Mouse (Mus musculus): Measurements from ENCODE around the gene Nr2e1. TPM values are rescaled to one million over a fixed set of nuclear protein-coding genes. Genes with fewer than 3 reads are reported as not detected.

The Nr2e1 gene
- total RNA-seq, 2 experiments from 2014 or later, result not detected

- DNase-seq, result no peak
Measured at GRCm38 (mm10) chr10:42587961-42588750, 4.7 kb upstream of the Nr2e1 start.

GRCm38 (mm10) chr10:42585596-42586305 is 2.3 kb upstream of the Nr2e1 start:
- DNase-seq, result no peak

GRCm38 (mm10) chr10:42585156-42585555 is 1.7 kb upstream of the Nr2e1 start:
- no peak for DNase-seq

- DNase-seq, result no peak
Measured at GRCm38 (mm10) chr10:42584436-42584983, 1.1 kb upstream of the Nr2e1 start.

- DNase-seq, result no peak
Measured at GRCm38 (mm10) chr10:42583902-42584435, 537 bp upstream of the Nr2e1 start.

GRCm38 (mm10) chr10:42582566-42583110 is 794 bp downstream of the Nr2e1 start:
- DNase-seq, result no peak

- no peak for DNase-seq
Measured at GRCm38 (mm10) chr10:42581694-42582565, 1.5 kb downstream of the Nr2e1 start.

GRCm38 (mm10) chr10:42580951-42581277 is 2.5 kb downstream of the Nr2e1 start:
- DNase-seq, result no peak

GRCm38 (mm10) chr10:42580131-42580950 is 3.1 kb downstream of the Nr2e1 start:
- no peak for DNase-seq

- DNase-seq, result no peak
Measured at GRCm38 (mm10) chr10:42579475-42580130, 3.8 kb downstream of the Nr2e1 start.

- DNase-seq, result no peak
Measured at GRCm38 (mm10) chr10:42578698-42579474, 4.5 kb downstream of the Nr2e1 start.

GRCm38 (mm10) chr10:42578281-42578675 is 5.2 kb downstream of the Nr2e1 start:
- DNase-seq, result no peak

GRCm38 (mm10) chr10:42577525-42578280 is 5.7 kb downstream of the Nr2e1 start:
- no peak for DNase-seq

- DNase-seq, result no peak
Measured at GRCm38 (mm10) chr10:42574639-42575038, 8.8 kb downstream of the Nr2e1 start.

- DNase-seq, result no peak
Measured at GRCm38 (mm10) chr10:42572971-42573370, 10.5 kb downstream of the Nr2e1 start.

- DNase-seq, result no peak
Measured at GRCm38 (mm10) chr10:42572567-42572966, 10.9 kb downstream of the Nr2e1 start.

GRCm38 (mm10) chr10:42562272-42562671 is 21.2 kb downstream of the Nr2e1 start:
- DNase-seq, result peak; percentile 64

- no peak for DNase-seq
Measured at GRCm38 (mm10) chr10:42559581-42560200, 23.7 kb downstream of the Nr2e1 start.

- no peak for DNase-seq
Measured at GRCm38 (mm10) chr10:42546507-42546906, 36.9 kb downstream of the Nr2e1 start.
